Mouse (Mus musculus) liver, adult 2 months (tissue): ENCODE data around the gene E030030I06Rik.
"Not testable (repeated sequence)": the region's sequence is repeated elsewhere in the genome, so short reads cannot be mapped to it uniquely, and the experiment has no call there.

Experiments
- CTCF ChIP-seq: fragments of 200-500 bp; IDR thresholded peaks from 2 replicates; pipeline ENCODE4 v1.5.1; 2011; ENCODE audit warnings: low read depth, low read length, control low read depth
- POLR2A ChIP-seq: fragments of 200-500 bp; IDR thresholded peaks from 2 replicates; pipeline ENCODE4 v1.6.1; 2011; ENCODE audit warnings: low read length, control low read depth; ENCODE audit not compliant: insufficient read depth; ENCODE audit errors: extremely low read depth

- TF ChIP-seq CTCF, POLR2A: not testable (repeated sequence)
Observed at GRCm38 (mm10) chr10:22153147-22153690, 4.1 kb upstream of the E030030I06Rik start.
